Mouse (Mus musculus) E14TG2a.4 (cell line): Measurements from ENCODE around the gene Slc24a2.

ENCODE experiments used
- H3K27me3 ChIP-seq: 2 replicates; pipeline ENCODE4 v1.6.1; 2014; ENCODE audit warnings: low read length, control low read depth; ENCODE audit not compliant: insufficient read depth
- H3K36me3 ChIP-seq: 2 replicates; pipeline ENCODE4 v1.6.1; 2014; ENCODE audit warnings: low read length, control low read depth; ENCODE audit not compliant: insufficient read depth
- H3K4me1 ChIP-seq: replicated peaks from 2 replicates; pipeline ENCODE4 v1.6.1; 2014; ENCODE audit warnings: low read depth, low read length, control low read depth
- H3K4me3 ChIP-seq: replicated peaks from 2 replicates; pipeline ENCODE4 v1.5.1; 2014; ENCODE audit warnings: mild to moderate bottlenecking, low read length
- H3K9me3 ChIP-seq: 2 replicates; pipeline ENCODE4 v1.6.1; 2014; ENCODE audit warnings: low read length, control low read depth
- CTCF ChIP-seq: conservative IDR thresholded peaks from 2 replicates; pipeline ENCODE4 v1.5.1; 2014; ENCODE audit warnings: low read length
- NANOG ChIP-seq: IDR thresholded peaks from 2 replicates; pipeline ENCODE4 v1.6.1; 2014; ENCODE audit warnings: borderline replicate concordance, low read length, mixed read lengths
- POU5F1 ChIP-seq: IDR thresholded peaks from 2 replicates; pipeline ENCODE4 v1.6.1; 2014; ENCODE audit warnings: low read length, borderline replicate concordance

The Slc24a2 gene

DNA sequence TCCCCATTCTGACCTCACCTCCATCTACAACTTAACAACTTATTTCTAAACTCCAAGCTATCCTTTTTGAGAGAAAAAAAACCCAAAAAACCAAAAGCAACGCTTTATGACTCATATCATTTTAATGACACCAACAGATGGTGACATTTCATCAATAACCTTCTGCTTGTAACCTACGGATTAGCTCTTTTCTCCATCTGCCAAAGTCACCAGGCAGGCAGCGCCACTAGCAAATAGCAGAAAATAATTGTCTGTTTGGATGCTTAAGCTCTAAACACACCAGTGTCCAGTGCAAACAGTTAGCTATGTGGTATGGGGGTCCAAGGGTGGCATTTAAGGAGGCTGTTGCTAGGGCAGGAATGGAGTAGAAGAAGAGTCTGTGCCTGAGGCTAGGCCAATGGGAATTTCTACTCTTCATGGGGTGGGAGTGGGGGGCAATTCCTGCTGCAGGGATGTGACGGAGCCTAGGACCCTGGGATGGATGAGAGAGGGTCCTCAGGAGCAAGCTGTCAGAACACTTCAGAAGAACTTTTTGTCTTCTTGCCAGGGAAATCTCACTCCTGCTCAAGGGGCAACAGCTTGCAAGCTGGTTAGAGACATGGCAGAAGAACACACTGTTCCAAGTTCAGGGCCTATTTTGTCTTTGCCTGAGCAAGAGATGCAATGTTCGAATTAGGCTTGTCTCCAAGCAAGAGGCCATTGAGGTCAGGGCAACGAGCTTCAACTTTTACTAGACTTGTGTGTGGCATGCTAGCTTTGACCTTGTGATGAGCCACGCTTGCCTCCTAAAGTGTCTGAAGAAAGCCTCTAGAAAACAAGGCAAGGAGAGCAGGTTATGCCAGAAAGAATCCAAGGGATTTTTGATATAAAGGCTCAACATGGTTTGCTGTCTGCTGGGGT is 216.3 kb downstream of the Slc24a2 start:
- H3K27me3 ChIP-seq: peaks cover 2% of the 10 kb centered on the region; the same call in 1 of the 2 replicates
- H3K4me3 ChIP-seq: no peak overlapping the region
- H3K4me1 ChIP-seq: no peaks in the 10 kb centered on the region
- no peaks in the 10 kb centered on the region for H3K9me3 ChIP-seq
- TF ChIP-seq NANOG (no peak), CTCF (0 out of 2 replicates have a peak, but pooled peaks have one; percentile 8), POU5F1 (no peak)
- no peaks in the 10 kb centered on the region for H3K36me3 ChIP-seq

DNA sequence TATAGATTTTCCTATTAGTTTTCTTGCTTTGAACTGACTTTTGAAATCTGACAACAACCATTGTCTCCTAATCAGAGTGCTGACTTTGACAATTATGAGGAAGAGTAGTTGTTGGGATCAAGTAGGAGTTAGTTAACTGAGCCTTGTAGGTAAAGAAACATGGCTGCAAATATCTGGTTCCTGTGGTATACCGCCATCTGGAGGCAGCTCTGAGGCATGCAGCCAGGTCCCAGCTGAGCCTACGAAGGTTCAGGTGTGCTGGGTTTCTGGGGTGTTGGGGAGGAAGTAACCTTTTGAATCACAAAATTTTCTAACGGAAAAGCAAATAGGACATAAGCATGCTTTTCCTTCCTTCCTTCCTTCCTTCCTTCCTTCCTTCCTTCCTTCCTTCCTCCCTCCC is 237.8 kb downstream of the Slc24a2 start:
- no peaks in the 10 kb centered on the region for H3K9me3 ChIP-seq
- H3K27me3 ChIP-seq: peaks cover 3% of the 10 kb centered on the region; the same call in 1 of the 2 replicates
- H3K36me3 ChIP-seq: no peaks in the 10 kb centered on the region
- H3K4me1 ChIP-seq: no peaks in the 10 kb centered on the region
- TF ChIP-seq POU5F1: no peak
- TF ChIP-seq CTCF: peak; percentile 78
- TF ChIP-seq NANOG: no peak
- no peak overlapping the region for H3K4me3 ChIP-seq

DNA sequence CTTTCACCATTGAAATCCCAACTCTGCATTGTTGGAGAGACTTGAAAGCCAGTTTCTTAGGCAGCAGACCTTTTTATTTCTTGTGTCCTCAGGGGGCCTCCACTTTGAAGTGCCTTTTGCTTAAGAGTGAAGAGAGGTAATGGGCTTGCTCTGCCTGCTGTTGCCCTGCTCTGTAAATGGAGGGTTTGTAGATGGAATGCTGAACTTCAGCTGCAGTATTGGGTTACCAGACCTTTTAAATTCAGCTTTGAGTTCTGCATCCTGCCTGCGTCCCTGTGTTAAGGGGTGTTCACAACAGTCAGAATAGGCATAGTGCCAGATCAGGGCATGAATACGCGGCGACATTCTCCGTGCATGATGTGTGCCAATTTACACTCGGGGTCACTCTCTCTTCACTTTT is 241.0 kb downstream of the Slc24a2 start:
- TF ChIP-seq NANOG (no peak), POU5F1 (no peak), CTCF (no peak)
- Histone ChIP-seq H3K4me3 (no peak overlapping the region), H3K4me1 (no peaks in the 10 kb centered on the region), H3K9me3 (no peaks in the 10 kb centered on the region), H3K36me3 (no peaks in the 10 kb centered on the region), H3K27me3 (peaks cover 3% of the 10 kb centered on the region; the same call in 1 of the 2 replicates)

DNA sequence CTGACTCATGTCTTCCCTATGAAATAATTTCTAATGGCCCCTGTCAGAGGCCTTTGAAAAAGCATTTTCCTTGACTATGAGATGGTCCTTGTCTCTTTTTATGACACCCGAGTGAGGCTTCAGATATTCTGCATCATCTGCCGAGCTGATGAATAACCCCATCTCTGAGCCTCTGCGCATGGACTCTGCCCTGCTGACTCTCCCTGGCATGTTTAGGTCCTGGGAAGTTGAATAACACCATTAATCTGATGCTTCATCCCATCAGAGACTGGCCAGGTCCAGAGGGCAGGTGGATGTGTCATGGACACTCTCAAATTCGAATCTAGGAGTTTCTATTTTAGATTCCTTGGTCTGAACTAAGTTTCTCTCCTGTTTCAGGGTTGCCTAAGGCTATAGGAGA is 242.4 kb downstream of the Slc24a2 start:
- no peaks in the 10 kb centered on the region for H3K9me3 ChIP-seq
- no peak for TF ChIP-seq NANOG
- TF ChIP-seq CTCF: no peak
- TF ChIP-seq POU5F1: no peak
- H3K36me3 ChIP-seq: no peaks in the 10 kb centered on the region
- no peaks in the 10 kb centered on the region for H3K4me1 ChIP-seq
- peaks cover 3% of the 10 kb centered on the region; the same call in 1 of the 2 replicates for H3K27me3 ChIP-seq
- no peak overlapping the region for H3K4me3 ChIP-seq

DNA sequence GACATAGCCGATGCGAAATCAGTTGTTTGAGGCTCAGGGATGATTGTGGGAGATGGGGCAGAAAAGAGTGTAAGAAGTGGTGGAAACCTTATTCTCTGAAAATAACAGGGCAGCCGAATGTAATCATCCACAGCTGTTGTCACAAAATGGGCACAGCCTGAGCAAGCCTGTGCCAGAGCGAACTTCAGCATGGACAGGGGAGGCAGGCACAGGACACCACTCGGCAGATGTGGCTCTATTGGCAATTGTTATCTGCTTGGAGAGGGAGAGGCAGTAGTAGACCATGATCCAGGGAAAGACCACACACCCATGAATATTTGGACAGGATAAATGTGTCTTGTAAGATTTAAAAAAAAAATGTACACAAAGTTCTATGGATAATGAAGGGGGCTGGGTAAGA is 253.0 kb downstream of the Slc24a2 start:
- Histone ChIP-seq H3K27me3 (no peaks in the 10 kb centered on the region), H3K9me3 (peaks cover 3% of the 10 kb centered on the region; the same call in 1 of the 2 replicates), H3K4me3 (no peak overlapping the region), H3K4me1 (no peaks in the 10 kb centered on the region), H3K36me3 (no peaks in the 10 kb centered on the region)
- no peak for TF ChIP-seq CTCF
- no peak for TF ChIP-seq NANOG

DNA sequence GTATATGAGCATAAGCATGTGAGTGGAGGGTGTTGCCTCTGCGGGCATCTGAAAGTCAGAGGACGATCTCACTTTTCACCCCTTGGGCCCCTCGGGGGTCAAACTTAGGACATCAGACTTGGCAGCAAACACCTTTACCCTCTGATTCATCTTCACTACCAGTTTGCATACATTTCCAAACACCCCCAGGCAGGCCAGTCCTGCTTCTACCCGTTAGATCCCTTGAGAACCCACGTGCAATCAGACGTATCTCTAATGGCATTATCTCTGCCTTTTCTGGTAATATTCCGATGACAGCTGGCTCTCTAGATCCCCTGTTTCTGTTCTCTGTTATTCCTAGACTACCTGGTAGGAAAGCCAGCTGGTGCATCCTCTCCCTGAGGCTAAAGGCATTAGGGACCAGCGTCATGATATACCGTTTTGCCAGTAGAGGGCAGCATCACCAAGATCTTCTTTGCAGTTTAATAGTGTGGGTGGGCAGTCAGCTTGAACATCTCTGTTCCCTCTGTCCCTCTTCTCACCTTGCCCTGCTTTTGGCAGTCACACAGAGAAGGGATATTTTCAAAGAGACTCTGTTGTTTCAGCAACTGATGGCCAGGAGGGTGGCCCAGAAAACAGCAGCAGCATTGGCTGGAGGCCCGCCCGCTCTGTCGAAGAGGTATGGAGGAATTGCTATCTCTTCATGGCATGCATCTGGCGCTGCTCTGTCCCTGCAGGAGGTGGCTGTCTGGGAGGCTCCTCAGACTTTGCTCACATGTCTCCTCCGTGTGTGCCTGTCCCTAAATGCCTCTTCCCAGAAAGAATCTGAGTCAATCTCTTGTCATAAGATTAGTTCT is 272.5 kb downstream of the Slc24a2 start:
- 0 out of 2 replicates have a peak, but pooled peaks cover 4% of the 10 kb centered on the region for H3K4me1 ChIP-seq
- TF ChIP-seq CTCF: peak; percentile 78
- TF ChIP-seq NANOG: no peak
- H3K27me3 ChIP-seq: peaks cover 8% of the 10 kb centered on the region
- no peak overlapping the region for H3K4me3 ChIP-seq
- H3K36me3 ChIP-seq: no peaks in the 10 kb centered on the region
- H3K9me3 ChIP-seq: no peaks in the 10 kb centered on the region

DNA sequence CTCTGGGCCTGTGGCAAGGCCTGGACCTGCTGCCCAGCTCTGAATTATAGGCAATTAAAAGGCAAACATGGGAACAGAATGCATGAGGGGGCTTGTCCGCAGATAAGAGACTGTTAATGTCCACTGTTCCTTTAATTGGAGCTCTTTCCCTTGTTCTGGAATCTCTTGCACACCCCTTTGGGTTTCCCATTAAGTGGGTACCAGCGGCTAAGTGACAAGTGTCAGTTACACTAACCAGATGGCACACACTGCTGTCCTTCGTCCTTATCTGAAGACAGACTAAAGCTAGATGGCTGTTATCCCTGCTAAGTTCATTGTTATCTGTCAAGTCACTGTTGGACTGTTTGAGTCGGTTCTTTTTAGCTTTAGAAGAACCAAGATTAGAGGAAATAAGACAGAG is 274.8 kb downstream of the Slc24a2 start:
- no peak for TF ChIP-seq POU5F1
- TF ChIP-seq CTCF: no peak
- TF ChIP-seq NANOG: no peak
- Histone ChIP-seq H3K4me3 (no peak overlapping the region), H3K9me3 (no peaks in the 10 kb centered on the region), H3K36me3 (no peaks in the 10 kb centered on the region), H3K27me3 (peaks cover 2% of the 10 kb centered on the region), H3K4me1 (0 out of 2 replicates have a peak, but pooled peaks cover 4% of the 10 kb centered on the region)

DNA sequence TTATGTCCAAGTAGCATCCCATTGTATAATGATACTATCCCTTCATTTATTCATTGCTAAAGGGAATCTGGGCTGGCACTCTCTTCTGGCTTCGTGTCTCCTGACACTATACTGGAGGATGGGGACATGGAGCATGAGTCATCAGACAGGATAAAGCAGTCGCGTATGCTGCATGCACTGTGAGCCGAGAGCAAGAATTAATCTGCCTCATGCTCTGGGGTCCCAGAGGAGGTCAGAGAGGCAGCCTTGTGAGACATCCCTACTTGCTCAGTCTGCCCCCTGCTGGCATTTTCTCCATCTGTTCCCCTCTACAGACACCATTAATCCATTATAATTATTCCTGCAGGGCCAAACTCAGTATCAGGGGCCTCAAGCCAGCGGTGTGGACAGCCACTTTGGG is 276.8 kb downstream of the Slc24a2 start:
- TF ChIP-seq CTCF: no peak; the same call in 1 of the 2 replicates
- TF ChIP-seq NANOG: no peak
- TF ChIP-seq POU5F1: no peak
- H3K4me3 ChIP-seq: no peak overlapping the region
- H3K36me3 ChIP-seq: no peaks in the 10 kb centered on the region
- H3K27me3 ChIP-seq: no peaks in the 10 kb centered on the region
- H3K9me3 ChIP-seq: no peaks in the 10 kb centered on the region
- 0 out of 2 replicates have a peak, but pooled peaks cover 4% of the 10 kb centered on the region for H3K4me1 ChIP-seq

DNA sequence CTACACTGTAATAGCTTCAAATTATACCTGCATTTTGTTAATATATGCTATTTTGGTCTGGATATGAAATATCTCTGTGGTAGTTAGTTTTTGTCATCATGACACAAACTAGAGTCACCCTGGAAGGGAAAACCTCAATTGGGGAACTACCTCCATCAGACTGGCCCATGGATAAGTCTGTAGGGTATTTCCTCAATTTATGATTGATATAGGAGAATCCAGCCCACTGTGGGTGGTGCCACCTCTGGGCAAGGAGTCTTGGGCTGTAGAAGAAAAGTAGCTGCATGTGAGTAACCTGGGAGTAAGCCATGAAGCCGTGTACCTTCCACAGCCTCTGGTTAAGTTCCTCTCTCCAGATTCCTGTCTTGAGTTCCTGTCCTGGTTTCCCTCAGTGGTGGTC is 281.5 kb downstream of the Slc24a2 start:
- H3K36me3 ChIP-seq: no peaks in the 10 kb centered on the region
- no peaks in the 10 kb centered on the region for H3K4me1 ChIP-seq
- no peaks in the 10 kb centered on the region for H3K27me3 ChIP-seq
- TF ChIP-seq POU5F1: no peak
- no peak for TF ChIP-seq NANOG
- TF ChIP-seq CTCF: no peak
- no peak overlapping the region for H3K4me3 ChIP-seq
- no peaks in the 10 kb centered on the region for H3K9me3 ChIP-seq
